Mouse (Mus musculus): ENCODE measurements at regions not wholly inside any gene's neighbourhood (a gene's known extent, or its start where the extent isn't known, plus 50 kb on each side); places are given as distances from the start of the nearest gene placed in this dataset.

DNA sequence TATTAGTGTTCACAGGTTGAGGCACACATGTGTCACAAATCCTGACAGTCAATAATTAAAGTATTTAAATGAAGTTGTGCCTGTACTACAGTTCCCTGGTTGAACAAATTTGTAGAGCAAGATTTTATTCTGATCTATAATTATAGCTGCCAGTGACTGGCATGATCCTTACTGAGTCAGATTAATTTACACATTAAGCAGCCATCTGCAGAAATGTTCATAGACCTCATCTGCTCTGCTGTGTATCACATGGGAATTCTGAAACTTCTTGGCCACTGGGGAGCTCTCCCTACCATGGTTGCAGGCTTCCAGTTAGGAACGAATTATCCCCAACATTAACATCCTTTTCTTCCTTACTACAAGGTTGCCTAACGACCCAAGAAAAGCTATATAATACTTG, 255.6 kb upstream of the Adgrl4 start:
- DNase-seq = no peak

DNA sequence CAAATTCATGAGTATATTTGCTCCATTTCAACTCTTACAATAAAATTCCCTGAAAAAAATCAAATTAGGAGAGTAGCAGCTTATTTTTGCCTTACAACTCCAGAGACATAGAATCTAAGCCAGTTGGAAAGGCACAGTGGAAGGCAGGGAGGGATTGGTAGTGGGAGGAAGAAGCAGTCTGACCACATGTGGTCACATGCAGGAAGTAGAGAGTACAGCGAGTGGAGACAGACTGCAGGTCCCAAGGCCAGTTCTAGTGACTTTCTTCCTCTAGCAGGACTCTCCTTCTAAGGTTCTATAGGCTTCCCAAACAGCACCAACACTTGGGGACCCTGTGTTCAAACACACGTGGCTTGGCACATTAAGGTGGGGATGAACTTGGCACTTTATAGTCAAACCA, 245.6 kb upstream of the Adgrl4 start:
- no peak for DNase-seq

DNA sequence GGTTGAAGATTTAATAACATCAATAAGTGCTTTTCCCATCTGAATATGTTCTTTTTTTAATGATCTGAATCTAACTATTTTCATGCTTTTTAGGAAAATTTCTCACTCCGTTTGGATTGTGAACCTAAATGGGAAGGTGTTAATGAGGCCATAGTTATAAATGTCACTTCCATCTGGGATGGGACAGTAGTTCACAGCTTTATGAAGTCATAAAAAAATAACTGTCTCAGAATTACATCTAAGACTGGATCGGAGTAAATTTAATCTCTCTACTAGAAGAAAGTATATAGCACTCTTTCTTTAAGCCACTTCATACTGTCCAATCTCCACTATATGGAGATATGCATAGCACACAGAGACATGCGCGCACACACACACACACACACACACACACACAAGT, 226.7 kb upstream of the Adgrl4 start:
- DNase-seq = no peak

DNA sequence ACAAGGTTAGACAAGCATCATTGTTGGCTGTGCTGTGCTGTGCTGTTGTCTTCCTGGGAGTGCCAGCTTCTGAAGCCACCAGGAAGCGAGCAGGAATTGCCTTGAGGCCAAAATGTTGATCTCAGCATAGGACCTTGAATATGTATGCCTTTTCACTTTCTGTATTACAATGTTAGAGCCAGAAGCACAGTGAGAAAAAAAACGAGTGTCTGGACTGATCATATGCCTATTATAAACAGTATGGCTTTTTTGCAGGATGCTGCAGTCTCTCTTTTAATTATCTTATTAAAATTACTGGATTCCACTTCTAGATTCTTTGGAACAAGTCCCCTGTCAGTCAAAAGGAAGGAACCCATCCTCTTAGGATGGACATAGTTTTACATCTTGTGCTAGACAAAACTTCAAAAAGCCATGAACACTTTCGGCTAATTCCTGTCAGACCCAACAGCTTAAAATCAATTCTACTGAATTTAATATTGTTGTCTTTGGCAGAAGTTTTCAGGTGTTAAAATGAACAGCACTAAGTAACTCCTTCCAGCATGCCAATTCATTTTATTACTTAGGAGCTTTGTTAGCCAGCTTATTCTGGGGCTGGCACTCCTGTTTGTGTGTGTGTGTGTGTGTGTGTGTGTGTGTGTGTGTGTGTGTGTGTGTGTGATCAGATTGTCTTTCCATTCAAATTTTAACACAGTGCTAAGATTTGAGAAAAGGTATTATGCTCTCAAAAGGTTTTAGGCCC, 220.8 kb upstream of the Adgrl4 start:
- no peak for DNase-seq

DNA sequence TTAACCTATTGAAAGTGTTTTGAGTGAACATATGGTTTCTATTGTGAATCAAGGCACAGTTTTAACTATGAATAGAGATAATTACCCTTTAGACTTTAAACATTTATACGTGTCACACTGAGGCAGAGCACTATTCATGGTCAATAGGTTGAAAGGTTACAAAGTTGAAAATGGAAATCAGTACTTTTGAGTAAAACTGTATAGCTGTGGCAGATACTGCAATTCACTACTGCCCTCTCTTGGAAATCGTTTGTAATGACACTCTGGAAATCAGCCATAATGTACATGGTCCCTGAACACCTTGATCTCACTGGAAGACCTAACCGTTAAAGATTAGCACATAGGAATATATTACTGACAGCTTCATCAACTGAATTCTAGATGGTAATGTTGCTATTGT, 215.3 kb upstream of the Adgrl4 start:
- no peak for DNase-seq

DNA sequence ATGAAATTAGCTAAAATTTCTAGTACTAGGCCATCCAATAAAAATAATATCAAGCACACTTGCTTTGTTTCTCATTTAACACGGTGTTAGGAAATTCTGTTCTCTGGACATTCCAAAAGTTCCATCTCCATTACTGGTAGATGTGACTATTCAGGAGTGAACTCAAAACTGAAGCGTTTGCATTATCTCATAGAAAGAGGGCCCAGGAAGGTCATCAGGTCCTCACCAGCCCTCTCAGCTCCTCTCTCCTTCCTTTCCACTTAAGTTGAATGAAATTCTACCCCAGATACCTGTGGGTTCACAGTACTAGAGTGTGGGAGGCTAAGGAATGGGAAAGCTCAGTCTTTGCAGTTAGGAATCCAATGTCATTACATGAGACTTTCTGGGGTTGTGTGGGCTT, 185.2 kb upstream of the Adgrl4 start:
- DNase-seq = no peak

DNA sequence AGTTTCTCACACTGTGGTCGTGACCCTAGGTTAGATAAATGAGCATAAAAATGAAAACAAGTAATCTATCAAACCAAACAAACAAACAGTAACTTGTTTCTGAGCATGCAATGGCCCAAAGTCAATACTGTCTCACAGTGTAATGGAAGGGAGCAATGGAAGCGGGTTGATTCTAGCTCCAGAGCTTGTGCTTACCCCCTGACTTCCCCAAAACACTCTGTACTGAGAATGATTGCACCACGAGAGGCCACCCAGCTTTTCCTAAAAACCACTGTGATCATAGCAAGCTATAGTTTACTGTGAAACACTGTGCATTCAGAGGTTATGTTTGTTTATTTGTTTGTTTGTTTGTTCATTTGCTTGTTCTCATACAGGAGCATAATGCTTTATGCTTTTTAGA, 174.9 kb upstream of the Adgrl4 start:
- DNase-seq = no peak

DNA sequence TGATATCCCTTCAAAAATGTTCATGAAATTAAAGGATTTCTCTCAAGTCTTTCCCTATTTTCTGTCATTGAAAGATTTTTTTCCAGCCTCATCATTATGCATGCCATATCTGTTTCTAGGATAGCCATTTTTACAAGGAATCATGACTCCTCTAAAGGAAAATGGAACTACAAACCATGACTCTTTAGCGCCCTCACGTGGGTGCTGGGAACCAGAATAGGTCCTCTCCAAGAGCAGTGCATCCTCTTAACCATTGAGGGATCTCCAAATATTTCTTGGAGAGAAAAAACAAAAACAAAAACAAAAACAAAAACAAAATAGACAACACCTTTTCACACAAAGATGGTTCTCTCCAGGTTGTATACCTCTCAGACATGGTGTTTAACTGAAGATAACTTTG, 172.0 kb upstream of the Adgrl4 start:
- no peak for DNase-seq

DNA sequence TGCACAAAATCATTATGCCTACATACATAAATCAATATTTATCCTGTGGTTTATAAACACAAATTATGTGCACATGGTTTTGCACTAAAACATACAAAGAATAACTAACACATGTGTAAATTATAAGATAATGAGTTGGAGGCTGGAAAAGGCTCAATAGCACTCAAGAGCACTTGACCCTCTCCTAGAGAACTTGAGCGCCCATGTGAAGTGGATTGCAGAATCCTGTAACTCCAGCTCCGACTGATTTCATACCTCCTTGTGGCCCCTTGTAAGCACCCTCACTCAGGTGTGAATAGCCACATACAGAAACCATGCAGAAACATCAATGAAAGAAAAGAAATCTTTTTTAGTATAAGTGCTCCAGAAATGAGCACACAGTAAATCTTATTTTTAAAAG, 168.2 kb upstream of the Adgrl4 start:
- DNase-seq = peak in 1 of 2 experiments; percentile 28

DNA sequence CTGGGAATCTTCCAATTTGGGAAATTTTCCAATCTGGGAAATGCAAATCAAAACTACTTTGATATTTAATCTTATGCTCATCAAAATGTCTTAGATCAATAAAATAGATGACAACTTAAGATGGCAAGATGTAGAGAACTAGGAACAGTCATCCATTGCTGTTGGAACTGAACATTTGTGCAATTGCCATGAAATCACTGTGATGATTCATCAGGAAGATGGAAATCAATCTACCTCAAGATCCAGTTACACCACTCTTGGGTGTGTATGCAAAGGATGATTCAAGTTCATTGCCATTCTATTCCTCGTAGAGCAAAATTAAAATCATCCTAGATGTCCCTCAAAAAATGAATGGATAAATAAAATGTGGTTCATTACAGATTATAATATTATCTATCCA, 153.9 kb upstream of the Adgrl4 start:
- DNase-seq = no peak

DNA sequence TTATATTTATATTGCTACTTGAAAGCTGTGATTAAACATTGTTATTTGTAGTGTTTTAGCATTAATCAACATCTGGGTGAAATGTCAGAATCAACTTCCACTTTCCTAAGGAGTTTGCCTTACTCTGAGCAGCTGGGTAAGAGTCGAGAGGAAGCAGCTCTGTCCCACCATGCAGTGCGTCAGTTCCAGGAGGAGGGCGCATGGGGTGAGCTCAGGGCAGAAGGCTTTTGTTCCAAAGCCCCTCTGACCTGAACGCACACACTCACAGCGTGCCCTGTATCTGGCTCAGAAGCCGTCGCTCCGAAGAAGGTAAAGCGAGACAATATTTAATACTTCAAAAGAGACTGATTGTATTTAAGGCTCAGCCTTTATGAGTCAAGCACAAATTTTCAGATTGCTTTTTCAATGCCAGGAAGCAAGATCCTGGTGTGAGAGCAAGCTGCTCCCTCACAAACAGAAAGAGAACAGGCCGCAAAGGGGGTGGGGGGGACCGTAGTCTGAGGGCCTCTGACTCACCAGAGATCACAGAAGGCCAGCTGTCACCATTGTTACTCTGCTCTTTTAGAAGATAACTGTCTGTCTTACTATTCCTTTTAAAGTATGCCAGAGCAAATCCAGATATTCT, 143.6 kb upstream of the Adgrl4 start:
- peak; percentile 13 to 22 for DNase-seq

DNA sequence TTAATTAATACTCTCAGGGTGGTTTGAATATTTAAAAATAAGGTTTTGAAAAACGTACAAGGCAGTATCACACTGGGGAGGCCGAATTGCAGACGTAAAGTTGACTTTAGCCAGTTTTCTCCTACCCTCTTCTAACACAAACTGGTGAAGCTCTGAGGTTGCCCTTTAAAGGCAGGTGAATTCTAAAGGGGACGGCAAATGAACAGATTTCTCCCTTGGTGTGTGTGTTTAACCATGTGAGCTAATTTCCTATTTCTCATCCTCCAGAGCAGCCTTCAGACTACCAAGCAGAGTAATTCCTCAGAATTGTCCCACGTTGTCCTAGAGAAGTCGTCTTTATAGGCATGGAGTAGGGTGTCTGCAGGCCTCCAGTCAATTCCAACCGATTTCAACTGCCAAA, 143.1 kb upstream of the Adgrl4 start:
- no peak for DNase-seq

DNA sequence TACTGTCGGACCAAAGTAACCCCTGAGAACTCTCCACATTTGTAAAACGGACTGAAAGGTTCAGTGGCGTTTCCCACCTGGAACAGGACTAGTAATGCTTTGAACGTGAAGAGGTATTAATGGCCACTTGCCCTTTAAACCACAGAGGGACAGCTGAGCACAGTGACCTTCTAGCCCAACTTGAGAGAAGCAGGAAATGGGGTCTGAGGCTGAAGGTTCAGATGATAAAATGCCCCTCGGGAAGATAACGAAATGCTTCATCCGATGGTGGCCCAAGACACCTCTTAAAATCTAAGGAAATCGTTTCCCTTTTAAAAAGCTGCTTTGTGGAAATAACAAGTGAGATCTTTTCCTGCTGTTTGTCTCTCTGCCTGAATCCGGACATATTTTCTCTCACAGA, 142.7 kb upstream of the Adgrl4 start:
- no peak for DNase-seq

DNA sequence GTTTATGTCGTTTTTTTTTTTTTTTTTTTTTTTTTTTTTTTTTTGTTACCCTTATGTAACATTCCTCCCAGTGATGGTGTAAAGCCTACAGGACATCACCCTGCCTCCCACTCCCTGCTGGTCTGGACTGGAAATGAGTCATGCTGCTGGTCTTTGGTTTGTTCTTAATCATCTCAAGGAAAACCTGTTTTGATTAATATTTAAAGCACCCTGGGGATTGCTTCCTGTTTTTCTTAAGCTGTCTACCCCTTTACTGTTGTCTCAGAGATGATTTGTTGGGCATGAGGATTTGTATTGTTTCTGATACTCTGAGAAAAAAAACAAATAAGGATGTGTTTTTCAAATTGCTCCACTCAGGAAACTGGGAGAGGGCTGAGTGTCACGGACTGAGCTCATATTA, 139.4 kb upstream of the Adgrl4 start:
- peak; percentile 6 to 14 for DNase-seq

DNA sequence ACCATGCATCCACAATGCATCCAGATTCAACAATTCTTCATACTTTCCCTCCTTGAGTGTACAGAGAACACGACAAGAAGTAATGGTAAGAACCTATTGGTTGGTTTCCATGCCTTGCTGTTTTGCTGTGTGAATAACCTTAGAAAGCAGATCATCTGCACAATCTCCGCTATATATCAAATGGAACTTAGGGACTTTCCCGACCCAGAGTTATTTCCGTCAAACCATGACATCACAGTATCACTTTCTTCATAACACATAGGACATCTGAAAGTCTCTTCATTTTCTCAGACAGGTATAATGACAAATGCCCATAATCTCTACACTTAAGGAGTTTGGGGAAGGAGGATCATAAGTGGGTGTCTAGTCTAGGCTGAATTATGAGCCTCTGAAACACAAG, 132.3 kb upstream of the Adgrl4 start:
- no peak for DNase-seq

DNA sequence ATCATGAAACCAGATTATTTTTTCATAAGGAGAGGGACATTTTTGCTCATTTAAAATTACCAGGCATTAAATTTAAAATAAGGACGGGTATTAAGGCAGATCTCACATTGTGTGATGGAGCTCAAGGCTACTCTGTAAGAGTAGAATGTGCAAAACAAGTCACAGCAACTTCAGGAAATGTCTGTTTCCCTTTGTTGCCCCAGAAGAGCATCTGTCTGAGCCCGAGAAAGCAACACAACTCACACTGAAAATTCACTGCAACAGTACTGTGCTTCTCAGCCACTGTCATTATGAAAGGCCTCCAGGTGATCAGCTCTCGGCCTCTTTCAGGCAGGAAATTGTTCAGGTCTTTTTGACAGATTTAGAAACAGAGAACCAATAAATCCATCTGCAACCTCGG, 129.7 kb upstream of the Adgrl4 start:
- no peak for DNase-seq

DNA sequence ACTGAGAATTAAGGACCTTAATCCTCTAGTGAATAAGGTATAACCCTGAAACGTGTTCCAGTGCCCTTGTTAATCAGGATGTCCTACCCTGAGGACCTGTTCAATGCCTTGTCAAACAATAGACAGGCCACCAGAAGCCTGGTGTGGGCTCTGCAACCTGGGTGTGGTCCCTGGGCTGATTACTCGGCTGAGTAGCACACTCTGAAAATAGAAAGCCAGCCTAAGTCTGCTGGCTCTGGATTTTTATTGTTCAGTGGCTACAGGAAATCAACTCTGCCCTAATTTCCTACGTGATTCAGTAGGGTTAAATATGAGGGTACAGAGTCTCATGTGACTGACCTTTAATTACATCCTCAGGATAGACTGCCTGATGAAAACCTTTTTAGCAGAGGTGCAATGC, 113.9 kb upstream of the Adgrl4 start:
- peak; percentile 14 to 29 for DNase-seq

DNA sequence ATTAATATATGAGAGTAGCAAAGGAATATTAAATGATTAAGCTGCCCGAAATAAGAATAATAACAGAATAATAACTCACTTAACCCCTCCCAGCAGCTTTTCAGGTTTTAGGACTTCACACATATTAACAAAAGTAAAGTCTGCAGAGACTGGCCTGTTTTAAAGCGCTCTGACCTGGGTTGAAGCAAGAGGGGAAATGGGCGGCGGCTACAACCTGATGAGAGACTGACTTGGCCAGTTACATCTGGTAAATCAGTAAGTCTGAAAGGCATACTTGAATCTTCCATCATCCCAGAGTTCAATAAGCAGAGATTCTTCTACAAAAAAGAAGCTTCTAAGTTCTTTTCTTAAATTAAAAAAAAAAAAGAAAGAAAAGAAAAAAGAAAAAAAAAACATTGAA, 107.9 kb upstream of the Adgrl4 start:
- DNase-seq = no peak

DNA sequence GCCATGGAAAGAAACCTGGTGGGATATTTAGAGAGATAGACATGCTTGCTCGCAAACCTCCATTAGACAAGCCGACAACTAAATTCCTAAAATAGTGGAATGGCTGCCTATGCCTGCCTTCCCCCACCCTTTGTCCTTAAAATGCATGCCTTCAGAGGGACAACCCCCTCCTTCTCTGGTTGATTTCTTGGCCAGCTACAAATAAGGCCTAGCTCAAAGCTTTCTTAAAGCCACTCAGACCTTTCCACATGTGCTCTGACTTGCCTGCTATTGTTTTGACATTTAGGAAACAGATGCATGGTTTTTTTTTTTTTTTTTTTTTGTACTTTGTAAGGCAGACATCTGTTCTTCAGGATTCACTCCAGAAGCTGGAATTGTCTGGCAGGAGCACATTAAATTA, 105.8 kb upstream of the Adgrl4 start:
- no peak for DNase-seq

DNA sequence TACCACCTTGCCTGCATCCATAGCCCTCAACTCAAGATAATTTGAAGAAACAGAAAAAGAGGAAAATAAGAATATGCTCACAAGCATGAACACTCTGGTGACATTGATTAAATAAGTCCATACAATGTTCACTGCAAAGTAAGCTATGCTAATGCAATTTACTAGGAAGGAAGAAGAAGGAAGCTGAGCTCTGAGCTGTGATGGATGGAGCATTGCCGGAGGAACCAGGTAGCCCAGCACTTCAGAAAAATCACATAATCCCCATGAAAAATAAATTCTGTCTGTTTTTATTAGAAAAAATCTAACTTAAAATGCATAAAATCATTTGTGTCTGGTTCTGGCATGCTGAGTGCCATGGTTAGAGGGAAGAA, 105.4 kb upstream of the Adgrl4 start:
- DNase-seq = no peak

DNA sequence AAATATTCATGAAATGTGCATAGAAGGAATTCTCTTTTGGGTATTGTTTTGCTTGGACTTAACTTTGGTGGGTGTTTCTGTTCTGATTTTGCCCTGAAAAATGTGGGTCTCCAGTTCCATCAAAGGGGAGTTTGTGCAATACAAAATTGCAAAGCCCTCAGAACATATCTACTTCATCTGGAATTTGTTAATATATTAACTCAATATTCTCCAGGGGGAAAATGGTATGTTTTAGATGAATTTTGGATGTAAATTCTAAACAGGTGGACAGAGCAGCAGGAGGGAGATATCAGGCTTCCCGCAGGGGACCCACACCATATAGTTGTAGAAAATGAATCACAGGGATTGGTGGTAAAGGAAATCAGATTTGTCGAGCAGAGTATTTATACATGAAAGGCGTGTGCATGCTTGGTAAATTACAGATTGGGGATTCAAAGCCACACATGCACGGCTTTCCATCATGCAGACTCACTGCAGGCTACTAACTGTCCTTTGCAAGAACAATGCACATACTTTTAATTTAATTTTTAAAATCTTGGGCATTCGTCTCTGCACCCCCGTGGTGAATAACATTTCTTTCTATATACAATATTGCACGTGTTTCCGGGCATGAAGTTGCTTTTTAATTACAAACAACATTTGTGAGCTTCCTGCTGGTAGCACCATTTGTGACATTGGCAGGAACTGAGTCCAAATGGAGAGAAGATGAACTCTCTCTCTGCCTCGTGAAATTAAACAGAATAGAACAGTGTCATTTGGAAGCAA, 104.8 kb upstream of the Adgrl4 start:
- DNase-seq = no peak

DNA sequence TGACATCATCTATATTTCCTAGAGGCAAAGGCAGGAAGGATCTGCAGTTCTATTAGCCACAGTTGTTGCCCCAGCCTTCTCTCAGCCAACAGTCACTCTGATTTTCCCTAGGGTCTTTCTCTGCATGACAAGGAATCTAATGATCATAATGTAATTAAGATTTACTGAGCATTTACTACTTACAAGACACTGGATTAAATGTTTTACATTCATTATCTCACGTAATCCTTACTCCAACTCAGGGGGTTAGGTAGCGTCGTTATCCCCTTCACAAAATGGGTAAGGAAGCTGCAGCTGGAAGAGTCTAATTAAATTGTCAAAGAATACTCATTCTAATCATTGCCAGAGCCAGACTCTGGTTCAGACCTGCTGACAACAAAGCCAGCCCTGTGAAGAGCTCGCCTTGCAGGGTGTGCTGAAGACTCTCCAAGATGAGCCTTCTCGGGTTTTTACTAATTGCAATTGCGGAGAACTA, 103.8 kb upstream of the Adgrl4 start:
- DNase-seq = no peak

DNA sequence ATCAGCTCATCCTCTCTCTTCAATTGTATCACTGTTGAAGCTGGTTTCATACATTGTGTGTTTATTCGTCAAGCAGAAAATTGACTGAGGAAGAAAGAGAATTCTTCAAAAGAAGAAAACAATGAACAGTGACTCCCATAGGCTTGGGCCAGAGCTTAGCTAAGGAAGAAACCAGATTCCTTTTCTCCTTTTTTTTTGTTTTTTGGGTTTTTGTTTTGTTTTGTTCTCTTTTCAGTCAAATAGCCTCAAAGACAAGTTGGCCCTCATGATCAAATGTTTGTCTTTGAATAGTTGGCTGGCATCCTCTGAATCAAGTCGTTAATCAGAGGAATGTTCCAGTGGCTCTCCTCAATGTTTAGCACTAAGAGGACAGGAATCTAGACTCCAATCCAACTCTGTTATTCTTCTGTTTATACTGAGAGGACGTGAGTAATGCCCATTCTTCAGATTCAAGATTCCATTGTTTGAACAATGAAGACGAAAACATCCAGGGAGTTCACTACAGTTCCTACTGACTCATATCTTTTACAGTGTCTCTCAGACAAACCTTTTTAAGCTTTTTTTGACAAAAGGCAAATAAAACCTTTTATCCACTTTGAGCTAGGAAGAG, 86.1 kb upstream of the Adgrl4 start:
- peak in 1 of 2 experiments; percentile 14 for DNase-seq

DNA sequence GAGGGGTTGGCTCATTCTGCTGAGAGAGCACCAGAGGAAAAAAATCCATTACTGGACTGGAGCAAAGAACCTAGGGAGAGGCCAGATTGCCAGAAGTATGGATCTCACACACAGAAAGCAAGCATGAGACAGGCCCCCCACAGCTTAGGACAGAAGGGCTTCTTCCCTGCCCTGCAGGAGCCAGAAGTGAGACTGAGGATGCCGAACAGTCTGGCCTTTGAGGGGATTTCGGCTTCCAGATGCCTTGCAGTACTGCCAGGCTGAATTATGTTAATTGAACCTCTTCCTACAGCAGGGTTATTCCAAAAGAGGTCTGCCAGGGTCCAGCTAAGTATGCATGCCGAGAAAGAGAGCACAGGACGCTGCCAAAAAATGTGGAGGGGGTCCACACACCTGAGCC, 71.4 kb upstream of the Adgrl4 start:
- no peak for DNase-seq

All from lung, adult 18-20 months (tissue).